In genomic region chr13:103174431-103174830, GRCm38 (mm10) we compare ENCODE assay signal across 21 mouse cellular contexts.
A peak's percentile ranks its signal among the peaks of the same experiment; 100 is the strongest.
DNase-seq lines count a peak whose midpoint lies in the region; ATAC-seq lines count a peak whose summit lies in the region.
"Had no signal": no experiment of that assay in that cellular context is flagged by ENCODE, and none has a peak within 500 bp of the region (broad histone marks: within the 10 kb centered on the region; RNA-seq: fewer than 3 reads in every experiment).

No protein-coding gene starts in this region.

- no peak overlapping the region for H3K4me3 ChIP-seq in heart, embryonic 10.5 days
- H3K4me3 ChIP-seq in intestine, embryonic 15.5 days (replicated peaks), result no peak overlapping the region
- H3K4me3 ChIP-seq: embryonic facial prominence, embryonic 10.5 days; embryonic facial prominence, embryonic 15.5 days; forebrain, embryonic 12.5 days; hindbrain, embryonic 10.5 days; hindbrain, embryonic 15.5 days; limb, embryonic 10.5 days; limb, embryonic 15.5 days; liver, embryonic 13.5 days; stomach, embryonic 15.5 days had no signal

- intact Hi-C loops in heart, postnatal 14 days (cut with DNase I), result loop anchor here (1.0 to 5.0 kb wide), 3 partner anchors 158 to 523 kb away; partner anchors contain the start of gene Mast4

- peak; percentile 92 for DNase-seq in heart, adult 11 months
- no peak for DNase-seq in heart, embryonic 10.5 days (ENCODE audit: low spot score)
- peak; percentile 21 for DNase-seq in kidney, postnatal 10 days
- DNase-seq in kidney, adult 8-10 months, result no peak
- DNase-seq in heart, postnatal 14 days, result peak; percentile 22 to 25
- DNase-seq: gastrocnemius, postnatal 25 days; liver, embryonic 13.5 days had no signal

- no peaks in the 10 kb centered on the region for H3K9me3 ChIP-seq in heart, embryonic 10.5 days
- H3K9me3 ChIP-seq in intestine, embryonic 15.5 days, result no peaks in the 10 kb centered on the region
- H3K9me3 ChIP-seq: embryonic facial prominence, embryonic 10.5 days; embryonic facial prominence, embryonic 15.5 days; forebrain, embryonic 12.5 days; hindbrain, embryonic 10.5 days; hindbrain, embryonic 15.5 days; limb, embryonic 10.5 days; limb, embryonic 15.5 days; liver, embryonic 13.5 days; stomach, embryonic 15.5 days had no signal

- no peaks in the 10 kb centered on the region for H3K36me3 ChIP-seq in heart, embryonic 10.5 days
- no peaks in the 10 kb centered on the region for H3K36me3 ChIP-seq in intestine, embryonic 15.5 days
- H3K36me3 ChIP-seq: embryonic facial prominence, embryonic 10.5 days; embryonic facial prominence, embryonic 15.5 days; forebrain, embryonic 12.5 days; hindbrain, embryonic 10.5 days; hindbrain, embryonic 15.5 days; limb, embryonic 10.5 days; limb, embryonic 15.5 days; liver, embryonic 13.5 days; stomach, embryonic 15.5 days had no signal

- no peak for ATAC-seq in intestine, embryonic 15.5 days
- ATAC-seq: activated CD4-positive, CD25-positive, alpha-beta regulatory T cell, adult 4 months; inflammation-experienced regulatory T-cells, adult 6 months had no signal

- H3K27ac ChIP-seq in heart, embryonic 10.5 days, result no peak overlapping the region
- no peak overlapping the region for H3K27ac ChIP-seq in intestine, embryonic 15.5 days
- H3K27ac ChIP-seq: embryonic facial prominence, embryonic 10.5 days; embryonic facial prominence, embryonic 15.5 days; forebrain, embryonic 12.5 days; hindbrain, embryonic 10.5 days; hindbrain, embryonic 15.5 days; limb, embryonic 10.5 days; limb, embryonic 15.5 days; liver, embryonic 13.5 days; stomach, embryonic 15.5 days had no signal

- H3K9ac ChIP-seq in intestine, embryonic 15.5 days, result no peak overlapping the region
- H3K9ac ChIP-seq: embryonic facial prominence, embryonic 15.5 days; forebrain, embryonic 12.5 days; forebrain, postnatal 0 days; hindbrain, embryonic 15.5 days; limb, embryonic 15.5 days; liver, embryonic 13.5 days; stomach, embryonic 15.5 days had no signal

- H3K4me1 ChIP-seq in heart, embryonic 10.5 days, result peaks cover 12% of the 10 kb centered on the region; the same call in 1 of the 2 replicates
- H3K4me1 ChIP-seq in intestine, embryonic 15.5 days (replicated peaks), result no peaks in the 10 kb centered on the region
- H3K4me1 ChIP-seq: embryonic facial prominence, embryonic 10.5 days; embryonic facial prominence, embryonic 15.5 days; limb, embryonic 15.5 days; liver, embryonic 13.5 days; stomach, embryonic 15.5 days had no signal

- peaks cover 4% of the 10 kb centered on the region; the same call in 1 of the 2 replicates for H3K27me3 ChIP-seq in heart, embryonic 10.5 days (ENCODE audit: insufficient read depth, poor library complexity, severe bottlenecking)
- no peaks in the 10 kb centered on the region; the same call in 1 of the 2 replicates for H3K27me3 ChIP-seq in intestine, embryonic 15.5 days (replicated peaks)
- H3K27me3 ChIP-seq: CH12.LX; embryonic facial prominence, embryonic 15.5 days; forebrain, embryonic 12.5 days; hindbrain, embryonic 15.5 days; limb, embryonic 15.5 days; liver, embryonic 13.5 days; stomach, embryonic 15.5 days had no signal

- WGBS in heart, embryonic 10.5 days, result 83% methylated on average over 5 of the region's 5 CpGs
- WGBS in intestine, embryonic 15.5 days, result 76% methylated on average over 5 of the region's 5 CpGs

- no peak overlapping the region for H3K4me2 ChIP-seq in intestine, embryonic 15.5 days (replicated peaks)
- H3K4me2 ChIP-seq: embryonic facial prominence, embryonic 15.5 days; forebrain, embryonic 12.5 days; limb, embryonic 15.5 days; liver, embryonic 13.5 days; midbrain, embryonic 11.5 days; stomach, embryonic 15.5 days had no signal

Comparison
In these comparisons a context has a peak if more than half of its experiments do, and no peak if none do; other contexts are left out.
1. DNase-seq: peak in heart, adult 11 months (single experiment), kidney, postnatal 10 days (single experiment) and heart, postnatal 14 days (2 of 2); none in heart, embryonic 10.5 days (single experiment) and kidney, adult 8-10 months (0 of 2).